Mouse (Mus musculus): ENCODE results near the gene Hp.
A peak's percentile ranks its signal among the peaks of the same experiment; 100 is the strongest.

Hp gene

DNA sequence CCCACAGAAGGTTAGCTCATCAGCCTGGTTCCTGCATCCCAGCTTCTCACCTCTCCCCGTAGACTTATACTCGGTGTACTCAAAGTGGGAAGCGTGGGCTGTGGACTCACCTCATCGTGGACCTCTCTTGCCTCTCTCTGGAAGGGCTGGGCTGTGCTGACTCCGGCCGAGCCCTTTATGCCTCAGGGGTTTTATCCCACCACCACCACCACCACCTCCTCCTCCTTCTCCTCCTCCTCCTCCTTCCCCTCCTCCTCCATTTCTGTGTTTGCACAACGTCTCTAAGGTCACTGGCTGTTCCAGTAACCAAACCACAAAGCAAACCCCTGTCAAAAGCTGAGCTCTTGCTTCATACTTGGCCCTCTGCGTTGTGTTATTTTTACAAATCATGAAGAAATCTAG lies at the start of gene Hp:
Gene Hp, minus strand, starts transcription at position 273 of the 402 bp plus-strand sequence.
- DNase-seq (ENCODE audit: low read depth), result peak; percentile 54

DNA sequence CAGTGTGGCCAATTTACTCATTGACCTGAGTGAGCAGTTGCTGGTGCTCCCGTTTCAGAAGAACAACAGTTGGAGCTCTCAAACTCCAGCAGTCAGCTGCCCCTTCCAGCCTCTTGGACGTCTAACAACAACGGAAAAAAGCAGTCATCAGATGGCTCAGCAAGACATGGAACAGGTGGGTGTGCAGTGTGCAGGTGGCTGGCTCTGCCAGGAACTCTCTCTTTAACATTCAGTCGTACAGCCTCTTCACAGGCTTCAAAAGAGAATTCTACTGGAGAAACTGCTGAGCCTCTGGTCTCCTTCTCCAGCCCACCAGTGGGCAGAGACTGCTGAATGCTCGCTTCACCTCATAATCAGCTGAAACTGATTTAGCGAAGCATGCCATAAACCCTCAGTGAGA lies 49.7 kb upstream of the Hp start:
- DNase-seq (ENCODE audit: low read depth), result no peak

DNA sequence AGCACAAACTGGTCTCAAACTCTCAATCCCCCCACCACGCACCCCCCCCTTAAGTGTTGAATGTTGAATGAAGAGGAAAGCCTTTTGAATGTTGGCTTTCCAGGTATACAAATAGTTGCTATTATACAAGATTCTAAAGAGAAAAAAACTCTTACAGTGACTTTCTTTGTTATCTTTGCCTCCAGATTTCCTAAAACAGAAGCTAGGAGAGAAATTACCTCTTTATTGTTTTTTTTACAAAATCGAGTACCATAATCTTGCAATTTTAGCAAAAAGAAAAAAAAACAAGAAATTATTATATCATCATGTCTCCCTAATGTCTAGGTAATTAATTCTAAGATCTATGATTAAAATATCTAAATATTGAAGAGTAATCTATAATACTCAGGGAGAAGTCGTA lies 36.6 kb upstream of the Hp start:
- DNase-seq (ENCODE audit: low read depth), result no peak

DNA sequence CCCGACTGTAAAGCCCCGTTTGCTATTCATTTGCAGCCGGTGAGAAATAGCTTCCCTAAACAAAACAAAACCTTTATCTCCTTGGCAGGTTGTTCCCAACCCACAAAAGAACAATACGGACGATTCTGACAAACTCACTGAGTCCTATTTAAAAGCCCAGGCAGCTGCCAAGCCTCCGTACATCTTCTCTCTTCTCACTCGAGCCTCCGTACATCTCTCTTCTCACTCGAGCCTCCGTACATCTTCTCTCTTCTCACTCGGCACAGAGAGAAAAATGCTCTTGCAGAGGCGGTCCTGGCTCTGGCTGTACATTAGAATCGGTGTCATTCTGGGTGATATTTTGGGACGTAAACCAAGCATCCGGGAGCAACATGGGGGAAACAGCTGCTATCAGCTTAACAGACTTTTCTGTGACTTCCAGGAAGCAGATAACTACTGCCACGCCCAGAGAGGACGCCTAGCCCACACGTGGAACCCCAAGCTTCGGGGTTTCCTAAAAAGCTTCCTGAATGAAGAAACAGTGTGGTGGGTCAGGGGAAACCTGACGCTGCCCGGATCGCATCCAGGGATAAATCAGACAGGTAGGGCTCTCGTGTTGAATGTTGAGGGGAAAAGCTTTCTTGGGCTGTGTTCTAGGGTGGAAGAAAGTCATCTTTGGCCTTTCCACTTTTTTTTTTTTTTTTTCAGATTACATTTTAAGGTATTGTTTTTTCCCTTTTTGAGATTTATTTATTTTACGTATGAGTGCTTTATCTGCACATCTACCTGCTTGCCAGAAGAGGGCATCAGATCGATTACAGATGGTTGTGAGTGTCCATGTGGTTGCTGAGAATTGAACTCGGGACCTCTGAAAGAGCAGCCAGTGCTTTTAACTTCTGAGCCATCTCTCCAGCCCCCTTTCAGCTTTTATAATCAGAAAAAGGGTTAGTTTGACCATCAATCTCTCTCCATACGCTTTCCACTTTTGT lies 35.6 kb upstream of the Hp start, which contains the start of gene Pkd1l3:
Gene Pkd1l3, plus strand, starts transcription at position 275 of the 968 bp plus-strand sequence.
- no peak for DNase-seq (ENCODE audit: low read depth)

DNA sequence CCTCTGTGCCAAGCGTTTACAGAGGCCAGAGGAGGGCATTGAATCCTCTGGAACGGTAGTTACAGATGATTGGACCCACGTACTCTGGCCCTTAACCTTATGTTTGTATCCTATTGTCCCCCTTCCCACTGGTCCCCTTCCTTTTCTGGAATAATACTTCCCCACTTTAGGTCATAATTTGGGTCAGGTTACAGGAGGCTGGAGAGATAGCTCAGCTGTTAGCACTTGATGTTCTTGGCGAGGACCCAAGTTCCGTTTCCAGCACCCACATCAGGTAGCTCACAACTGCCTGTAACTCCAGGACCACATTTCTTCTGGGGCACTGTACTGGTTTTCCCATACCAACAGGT lies 30.2 kb upstream of the Hp start:
- peak; percentile 60 for DNase-seq (ENCODE audit: low read depth)

DNA sequence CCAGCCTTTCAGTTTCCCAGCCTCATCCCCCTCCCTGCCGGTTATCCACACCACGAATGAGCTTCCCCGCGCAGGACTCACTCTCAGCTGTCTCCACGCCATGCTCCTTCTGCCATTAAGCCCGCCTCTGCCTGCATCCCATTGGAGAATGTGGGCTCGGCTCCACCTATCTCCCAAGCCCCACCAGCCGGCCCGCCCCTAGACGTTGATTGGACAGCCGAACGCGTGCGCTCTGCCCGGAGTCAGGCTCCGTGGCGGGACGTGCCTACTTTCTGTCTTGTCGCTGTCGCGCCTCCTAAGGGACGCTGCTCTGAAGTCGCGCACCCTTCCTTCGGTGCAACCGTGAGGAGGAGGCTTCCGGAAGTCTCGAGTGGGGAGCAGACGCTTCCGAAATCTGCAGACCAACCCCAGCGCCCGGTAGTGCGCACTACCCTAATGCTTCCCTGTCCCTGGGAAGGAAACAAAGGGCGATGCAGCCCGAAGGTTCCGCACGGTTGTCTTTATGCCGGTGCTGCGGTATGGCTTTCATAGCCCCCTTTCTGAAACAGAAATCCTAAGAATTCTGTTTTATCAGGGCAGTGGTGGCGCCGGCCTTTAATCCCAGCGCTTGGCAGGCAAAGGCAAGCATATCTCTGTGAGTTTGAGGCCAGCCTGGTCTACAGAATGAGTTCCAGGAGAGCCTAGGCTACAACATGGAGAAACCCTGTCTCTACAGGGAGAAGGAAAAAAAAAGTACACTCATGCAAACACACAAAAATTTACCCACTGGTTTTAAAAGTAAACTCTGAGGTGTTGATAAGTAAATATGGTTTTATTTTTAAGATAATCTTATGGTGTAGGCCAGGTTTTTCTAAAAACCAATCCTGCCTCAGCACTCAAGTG lies 29.5 kb upstream of the Hp start, which contains the start of gene Dhodh:
Gene Dhodh, minus strand, starts transcription at position 403 of the 882 bp plus-strand sequence.
- DNase-seq (ENCODE audit: low read depth), result peak; percentile 95

DNA sequence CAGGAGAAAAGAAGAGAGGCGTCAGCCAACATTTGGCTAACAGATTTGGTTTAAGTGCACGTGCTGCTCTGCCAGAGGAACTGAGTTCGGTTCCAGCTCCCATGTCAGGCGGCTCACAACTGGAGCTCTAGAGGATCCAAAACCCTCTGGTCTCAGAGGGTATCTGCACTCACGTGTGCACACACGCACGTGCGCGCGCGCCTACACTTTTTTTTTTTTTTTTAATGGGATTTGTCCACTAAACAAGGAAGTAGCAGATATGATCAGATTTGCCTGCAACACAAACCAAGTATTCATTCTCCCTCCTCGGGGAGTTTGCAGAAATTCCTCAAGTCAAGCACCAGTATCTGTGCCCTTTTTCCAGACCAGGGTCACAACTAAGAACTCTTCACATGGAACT lies 28.7 kb upstream of the Hp start:
- DNase-seq (ENCODE audit: low read depth), result peak; percentile 35

DNA sequence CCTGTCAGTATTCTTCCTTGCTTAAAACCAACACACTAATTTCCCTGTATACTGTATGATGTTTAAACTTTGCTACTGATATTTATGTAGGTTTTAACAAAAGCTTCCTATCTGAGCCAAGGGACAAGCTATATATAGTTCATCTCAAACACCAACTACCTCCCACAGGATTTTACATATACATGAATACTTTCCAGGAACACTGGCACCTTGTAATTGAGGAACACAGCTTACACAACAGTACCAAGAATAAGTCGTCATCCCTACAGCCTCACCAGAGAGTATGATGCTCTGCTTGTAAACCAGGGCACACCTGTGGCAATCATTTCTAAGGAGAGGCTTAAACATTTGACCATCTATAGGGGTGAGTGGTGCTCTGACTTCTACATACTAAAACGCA lies 27.8 kb upstream of the Hp start:
- no peak for DNase-seq (ENCODE audit: low read depth)

DNA sequence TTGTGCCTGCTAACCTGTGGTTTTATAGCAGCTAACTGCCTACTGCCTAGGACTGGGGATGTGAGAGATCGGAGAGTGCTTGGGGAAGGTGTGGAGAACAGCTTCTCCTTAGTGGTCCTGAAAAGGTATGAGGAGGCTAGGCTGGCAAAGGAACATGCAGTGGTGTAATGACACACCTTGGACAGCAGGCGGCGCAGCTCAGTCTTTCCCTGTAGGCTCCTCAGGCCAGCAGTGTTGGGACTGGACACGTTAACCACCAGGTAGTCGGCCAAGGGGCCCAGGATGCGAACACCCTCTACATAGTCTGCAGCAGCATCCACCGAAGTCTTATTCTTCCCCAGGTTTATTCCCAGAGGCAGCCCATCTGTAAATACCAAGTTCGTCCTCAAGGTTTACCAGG lies 16.9 kb upstream of the Hp start:
- DNase-seq (ENCODE audit: low read depth), result peak; percentile 76

DNA sequence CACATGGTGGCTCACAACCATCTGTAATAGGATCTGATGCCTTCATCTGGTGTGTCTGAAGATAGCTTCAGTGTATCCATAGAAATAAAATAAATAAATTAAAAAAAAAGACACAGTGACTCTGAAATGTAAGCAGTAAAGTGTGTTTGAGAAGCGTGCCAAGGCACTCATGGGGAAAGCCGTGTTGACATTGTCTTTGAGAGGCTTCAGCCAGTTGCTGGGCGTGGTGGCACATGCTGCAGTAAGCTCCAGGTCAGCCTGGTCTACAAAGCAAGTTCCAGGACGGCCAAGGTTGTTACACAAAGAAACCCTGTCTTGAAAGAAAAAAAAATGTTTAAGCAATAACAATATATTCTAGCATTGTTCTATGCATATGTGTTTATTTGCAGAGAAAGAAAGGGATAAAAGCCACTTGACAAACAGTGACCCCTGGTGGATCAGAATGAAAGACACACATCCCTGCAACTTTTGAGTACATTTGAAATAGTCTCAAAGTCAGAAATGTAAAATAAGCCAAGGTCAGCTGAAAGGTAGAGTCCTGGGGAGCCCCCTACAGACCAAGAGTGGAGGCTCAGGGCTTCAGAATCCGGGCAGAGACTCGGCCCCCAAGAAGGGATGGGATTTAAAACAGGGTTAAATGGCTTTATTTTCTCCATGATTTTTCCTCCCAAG lies 14.3 kb upstream of the Hp start:
- DNase-seq (ENCODE audit: low read depth), result peak; percentile 81

DNA sequence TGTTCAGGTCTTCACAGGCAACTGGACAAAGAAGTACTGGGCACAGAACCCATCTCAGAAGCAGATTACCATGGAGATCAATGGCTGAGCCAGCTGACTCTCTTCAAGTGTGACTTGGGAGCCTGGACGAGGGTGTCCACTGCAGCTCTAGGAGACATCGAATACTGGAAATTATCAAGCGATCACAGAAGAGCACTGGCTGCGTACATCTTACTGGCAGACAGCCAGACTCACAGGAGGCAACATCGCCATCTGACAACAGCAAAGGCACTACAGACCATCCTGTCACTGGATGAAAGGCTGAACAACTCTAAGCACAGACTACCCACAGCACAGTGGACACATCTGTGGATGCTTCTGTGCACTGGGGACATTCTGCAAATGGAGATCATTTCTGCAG lies 13.2 kb upstream of the Hp start:
- DNase-seq (ENCODE audit: low read depth), result no peak

DNA sequence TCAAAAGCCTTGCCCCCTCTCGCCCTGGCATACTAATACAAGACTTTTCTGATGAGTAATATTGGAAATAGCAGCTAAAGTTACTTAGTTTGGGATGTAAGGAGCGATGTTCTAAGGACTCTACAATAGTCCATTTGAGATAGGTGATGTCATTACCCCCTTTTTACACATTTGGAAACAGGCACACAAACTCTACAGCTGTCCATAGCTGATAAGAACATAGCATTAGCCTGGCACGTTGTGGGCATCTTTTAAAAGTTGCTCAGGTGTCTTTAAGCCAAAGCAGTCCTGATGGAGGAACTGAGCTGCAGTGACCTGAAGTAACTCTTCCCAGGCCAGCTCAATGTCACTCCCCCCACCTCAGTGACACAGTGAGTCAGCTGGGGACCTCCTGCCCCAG lies 12.4 kb upstream of the Hp start:
- DNase-seq (ENCODE audit: low read depth), result no peak

DNA sequence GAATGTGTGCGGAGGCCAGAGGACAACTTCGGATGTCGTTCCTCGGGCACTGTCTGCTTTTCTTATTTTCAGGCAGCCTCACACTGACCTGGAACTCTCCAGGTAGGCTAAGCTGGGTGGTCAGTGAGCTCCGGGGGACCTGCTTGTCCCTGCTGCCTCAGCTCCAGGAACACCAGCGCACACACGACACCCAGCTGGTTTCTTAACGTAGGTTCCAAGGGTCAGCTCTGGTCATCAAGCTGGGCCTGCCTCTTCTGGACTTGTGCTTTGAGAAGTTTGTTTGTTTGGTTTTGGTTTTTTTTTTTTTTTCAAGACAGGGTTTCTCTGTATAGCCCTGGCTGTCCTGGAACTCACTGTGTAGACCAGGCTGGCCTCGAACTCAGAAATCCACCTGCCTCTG lies 11.9 kb upstream of the Hp start:
- DNase-seq (ENCODE audit: low read depth), result no peak

DNA sequence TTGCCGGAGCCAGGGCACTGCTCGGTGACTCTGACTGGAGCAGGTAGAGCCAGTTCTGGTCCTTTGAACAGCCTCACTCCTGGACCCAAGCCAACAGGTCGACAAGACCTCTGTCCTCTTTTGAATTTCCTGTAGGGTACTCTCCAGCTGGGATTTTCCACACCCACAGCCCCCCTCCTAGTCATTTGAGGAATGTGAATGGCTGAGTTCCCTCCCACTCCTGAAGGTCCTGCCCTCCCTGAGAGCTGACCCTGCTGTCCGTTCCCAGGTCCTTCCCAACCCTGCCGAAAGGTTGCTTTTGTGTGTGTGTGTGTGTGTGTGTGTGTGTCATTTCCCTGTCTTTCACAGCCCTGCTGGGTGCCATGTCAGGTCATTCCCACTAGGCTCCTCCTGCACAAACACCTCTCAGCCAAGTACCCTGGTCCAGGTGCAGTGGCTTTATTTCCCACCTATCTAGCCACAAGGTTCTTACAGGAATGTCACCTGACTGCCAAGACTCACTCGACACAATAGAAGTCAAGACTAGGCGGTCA lies 8.1 kb upstream of the Hp start:
- no peak for DNase-seq (ENCODE audit: low read depth)

DNA sequence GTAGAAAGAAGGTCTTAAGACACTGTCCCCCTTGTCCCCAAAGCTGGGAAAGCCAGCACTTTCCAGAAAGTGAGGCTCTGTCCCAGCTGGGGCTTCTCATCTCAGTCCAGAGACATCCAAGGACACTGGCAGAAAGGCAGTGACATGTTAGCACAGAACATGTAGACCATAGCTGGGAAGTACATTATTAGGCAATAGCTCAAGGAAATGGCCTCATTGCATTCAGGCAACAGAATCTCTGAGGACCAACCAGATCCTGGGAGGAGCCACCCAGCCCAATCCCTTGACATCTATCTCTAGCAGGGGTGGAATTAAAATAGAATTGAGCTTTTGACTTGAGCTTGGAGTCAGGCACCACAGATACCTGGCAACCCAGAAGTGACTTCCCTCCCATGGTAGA lies 6.7 kb upstream of the Hp start:
- DNase-seq (ENCODE audit: low read depth), result no peak

DNA sequence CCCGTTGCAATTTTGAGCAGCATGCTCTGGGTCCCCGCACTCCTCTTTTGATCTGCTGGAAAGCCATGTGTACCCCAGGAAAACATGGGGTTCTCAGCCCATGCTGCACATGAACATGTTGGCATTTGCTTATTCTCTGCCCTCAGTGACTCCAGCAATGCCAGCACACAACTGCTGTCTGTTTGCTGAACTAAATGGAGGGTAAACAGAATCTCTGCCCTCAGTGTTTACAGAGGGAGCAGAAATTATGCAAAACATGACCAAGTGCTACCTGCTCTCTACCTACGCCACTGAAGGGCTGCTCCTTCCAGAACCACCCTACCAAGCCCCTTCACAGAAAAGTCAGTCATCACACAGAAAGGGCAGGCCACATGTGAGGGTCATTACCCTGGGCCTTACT lies 5.9 kb upstream of the Hp start:
- no peak for DNase-seq (ENCODE audit: low read depth)

DNA sequence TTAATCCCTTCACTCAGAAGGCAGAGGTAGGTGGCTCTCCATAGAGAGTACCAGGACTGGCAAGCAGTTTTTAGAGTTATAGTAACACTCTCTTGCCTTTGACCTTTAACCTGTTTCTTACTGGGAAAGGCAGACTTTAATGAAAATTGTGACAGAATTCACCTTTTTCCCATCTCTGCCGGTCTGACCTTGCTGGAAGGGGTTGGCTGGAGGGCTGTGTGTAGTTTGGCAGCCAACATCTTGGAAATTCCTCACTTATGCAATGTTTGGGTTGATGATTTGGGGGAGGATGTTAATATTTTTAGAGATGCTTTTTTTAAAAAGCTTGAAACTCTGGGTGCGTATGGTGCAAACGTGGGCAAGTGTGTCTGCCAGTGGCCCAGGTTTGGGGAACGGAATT lies 5.3 kb upstream of the Hp start:
- no peak for DNase-seq (ENCODE audit: low read depth)

DNA sequence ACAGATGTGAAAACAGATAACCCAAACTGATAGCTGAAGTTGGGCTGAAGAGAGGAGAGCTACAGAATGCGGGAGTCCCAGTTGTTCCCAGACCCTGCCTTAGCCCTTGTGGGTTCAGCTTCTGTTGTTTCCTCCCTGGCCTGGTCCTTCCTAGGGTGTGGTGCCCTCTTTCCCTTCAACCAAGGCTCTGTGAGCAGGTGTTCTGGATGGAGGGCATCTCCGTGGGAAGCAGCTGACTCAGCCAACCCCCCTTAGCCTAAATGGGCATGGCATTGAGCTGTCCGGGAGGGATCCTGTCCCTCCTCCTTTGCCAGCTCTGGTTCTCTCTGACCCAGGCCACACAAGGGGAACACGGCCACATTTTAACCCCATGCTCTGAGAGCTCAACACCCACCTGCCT lies 2.7 kb downstream of the Hp start:
- no peak for DNase-seq (ENCODE audit: low read depth)

DNA sequence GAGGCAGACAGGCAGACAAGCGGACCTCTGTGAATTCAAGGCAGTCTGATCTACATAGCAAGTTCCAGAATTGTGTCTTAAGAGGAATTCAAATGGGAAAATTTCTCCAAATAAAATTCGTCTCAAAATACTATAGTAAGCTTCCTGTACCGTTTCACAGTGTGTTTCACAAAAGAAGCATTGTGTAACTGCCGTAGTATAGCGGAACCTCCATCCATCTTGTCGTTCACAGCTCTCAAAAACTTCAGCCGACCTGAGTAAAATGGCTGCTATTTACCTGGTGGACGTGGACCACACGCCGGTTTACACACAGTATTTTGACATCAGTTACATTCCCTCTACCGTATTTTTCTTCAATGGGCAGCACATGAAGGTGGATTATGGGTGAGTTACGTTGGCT lies 7.8 kb downstream of the Hp start:
- DNase-seq (ENCODE audit: low read depth), result no peak

DNA sequence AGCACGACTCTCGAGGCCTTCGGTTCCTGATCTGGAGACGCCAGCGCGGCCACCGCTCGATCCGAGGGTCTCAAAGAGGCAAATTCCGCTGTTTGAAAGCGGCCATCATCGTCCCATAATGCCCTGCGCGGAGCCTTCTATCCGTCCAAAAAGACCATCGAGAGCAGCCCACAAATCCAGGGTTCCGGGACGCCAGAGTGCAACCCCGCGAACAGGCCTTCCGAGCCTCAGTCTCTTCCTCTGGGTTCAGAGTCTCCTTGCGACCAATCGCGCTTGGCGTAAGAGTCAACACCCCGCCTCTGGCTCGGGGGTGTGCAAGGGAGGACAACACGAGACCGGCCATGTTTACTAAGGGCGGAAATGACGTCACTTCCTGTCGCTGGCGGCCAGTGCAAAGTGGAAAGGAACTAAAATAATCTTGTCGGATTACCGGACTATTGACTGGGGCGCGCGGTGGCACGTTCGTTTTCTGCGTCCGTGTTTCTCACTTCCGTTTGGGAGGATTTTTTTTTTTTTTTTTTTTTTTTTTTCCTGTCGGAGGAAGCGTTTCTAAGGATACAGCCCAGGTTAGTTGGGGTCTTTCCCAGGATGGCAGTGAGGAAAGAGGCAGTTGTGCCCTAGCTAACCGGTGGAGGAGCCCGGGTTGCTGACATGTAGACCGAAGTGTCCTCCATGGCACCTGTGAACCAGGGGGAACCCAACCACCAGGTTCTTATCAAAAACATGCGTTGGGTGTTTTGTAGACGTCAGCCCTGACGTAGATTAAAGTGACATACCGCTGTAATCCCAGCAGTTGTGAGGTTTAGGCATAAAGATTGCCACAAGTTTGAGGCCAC lies 13.3 kb downstream of the Hp start, which contains the start of the genes Dhx38 and Txnl4b:
Gene Dhx38, minus strand, starts transcription at position 364 of the 836 bp plus-strand sequence.
Gene Txnl4b, plus strand, starts transcription at position 395 of the 836 bp plus-strand sequence.
- DNase-seq (ENCODE audit: low read depth), result peak; percentile 100

DNA sequence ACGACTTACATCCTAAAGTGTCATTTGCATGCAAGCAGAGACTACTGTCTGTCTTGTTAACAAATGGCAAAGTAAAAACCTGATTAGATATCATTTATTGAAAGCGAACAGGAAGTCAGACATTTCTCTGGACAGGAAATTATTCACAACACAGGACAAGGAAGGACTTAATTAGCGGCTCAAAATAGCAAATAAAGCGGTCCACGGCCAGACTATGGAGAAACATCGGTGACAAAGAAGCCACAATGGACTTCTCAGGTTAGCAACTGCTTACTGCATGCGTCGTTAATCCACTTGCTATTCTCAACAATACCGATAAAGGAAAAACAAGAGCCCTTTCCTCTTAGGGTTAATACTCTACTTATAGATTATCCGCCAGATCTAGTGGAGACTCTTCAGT lies 14.2 kb downstream of the Hp start:
- peak; percentile 4 for DNase-seq (ENCODE audit: low read depth)
